Mouse (Mus musculus): Measurements from ENCODE around the gene Agtr1b.

- TF ChIP-seq CTCF (IDR thresholded peaks at IDR 0.05; ENCODE audit: borderline replicate concordance, control insufficient read depth, extremely low read depth, insufficient read depth, low read length, poor library complexity) (no peak), POLR2A (IDR thresholded peaks at IDR 0.05; ENCODE audit: control insufficient read depth, extremely low read depth, insufficient read depth, low read length, poor library complexity) (no peak)
Measured at GRCm38 (mm10) chr3:20317233-20317632, 49.7 kb downstream of the Agtr1b start.
